Mouse (Mus musculus): ENCODE data around the gene Tfpi.

DNA sequence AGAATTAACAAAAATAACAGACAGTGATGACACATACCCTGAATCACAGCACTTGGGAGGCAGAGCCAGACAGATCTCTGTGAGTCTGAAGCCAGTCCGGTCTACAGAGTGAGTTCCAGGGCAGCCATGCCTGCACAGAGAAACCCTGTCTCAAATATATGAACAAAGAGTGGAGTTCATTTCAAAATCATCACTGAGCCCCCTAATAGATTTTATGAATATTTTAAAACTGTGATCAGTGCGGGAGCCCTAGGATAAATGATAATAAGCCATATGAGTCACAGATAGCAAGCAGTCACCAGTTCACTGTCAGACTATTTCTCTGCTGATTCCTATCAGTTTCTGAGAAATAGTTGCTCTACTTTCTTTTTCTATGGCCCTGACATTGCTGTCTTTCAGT lies 17.1 kb upstream of the Tfpi start:
- no peak for TF ChIP-seq CTCF (IDR thresholded peaks at IDR 0.05; ENCODE audit: borderline replicate concordance, insufficient read depth, low read depth, low read length)
- no peak for TF ChIP-seq POLR2A (IDR thresholded peaks at IDR 0.05; ENCODE audit: borderline replicate concordance, insufficient read depth, low read length)
